Mouse (Mus musculus): ENCODE measurements around the gene Ankrd35.
A peak's percentile ranks its signal among the peaks of the same experiment; 100 is the strongest.
"Not testable (repeated sequence)": the region's sequence is repeated elsewhere in the genome, so short reads cannot be mapped to it uniquely, and the experiment has no call there.

The Ankrd35 gene

GRCm38 (mm10) chr3:96706217-96706616 is 36.3 kb downstream of the Ankrd35 start:
- no peak for DNase-seq (ENCODE audit: low spot score in 2 of 2)

GRCm38 (mm10) chr3:96706984-96707383 is 37.1 kb downstream of the Ankrd35 start:
- no peak for DNase-seq (ENCODE audit: low spot score in 2 of 2)

GRCm38 (mm10) chr3:96707903-96708683 is 38.2 kb downstream of the Ankrd35 start, which contains the start of gene Nudt17:
Gene Nudt17 (minus strand): TSS chr3:96708562.
- peak; percentile 46 to 64 for DNase-seq (ENCODE audit: low spot score in 2 of 2)

DNA sequence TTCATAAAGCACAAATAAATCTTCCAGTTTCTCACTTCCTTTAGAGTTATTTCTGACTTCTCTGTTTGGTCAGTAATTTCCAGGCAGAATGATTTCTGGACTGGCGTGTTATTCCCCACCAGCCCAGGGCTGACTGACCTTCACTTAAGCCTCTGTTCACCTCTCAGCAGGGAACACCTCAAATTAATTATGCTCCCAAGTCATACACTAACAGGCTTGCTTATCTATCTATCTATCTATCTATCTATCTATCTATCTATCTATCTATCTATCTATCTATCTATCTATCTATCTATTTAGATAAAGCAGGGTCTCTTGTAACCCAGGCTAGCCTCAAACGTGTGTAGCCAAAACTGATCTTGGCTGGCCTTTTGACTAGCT is 38.7 kb downstream of the Ankrd35 start:
- no peak for DNase-seq (ENCODE audit: low spot score in 2 of 2)

GRCm38 (mm10) chr3:96714286-96714685 is 44.4 kb downstream of the Ankrd35 start:
- DNase-seq (ENCODE audit: low spot score in 2 of 2), result no peak

GRCm38 (mm10) chr3:96715854-96716253 is 45.9 kb downstream of the Ankrd35 start:
- DNase-seq (ENCODE audit: low spot score in 2 of 2), result no peak

- no peak for DNase-seq (ENCODE audit: low spot score in 2 of 2)
These were observed 49.2 kb downstream of the Ankrd35 start for GRCm38 (mm10) chr3:96719173-96719572.

DNA sequence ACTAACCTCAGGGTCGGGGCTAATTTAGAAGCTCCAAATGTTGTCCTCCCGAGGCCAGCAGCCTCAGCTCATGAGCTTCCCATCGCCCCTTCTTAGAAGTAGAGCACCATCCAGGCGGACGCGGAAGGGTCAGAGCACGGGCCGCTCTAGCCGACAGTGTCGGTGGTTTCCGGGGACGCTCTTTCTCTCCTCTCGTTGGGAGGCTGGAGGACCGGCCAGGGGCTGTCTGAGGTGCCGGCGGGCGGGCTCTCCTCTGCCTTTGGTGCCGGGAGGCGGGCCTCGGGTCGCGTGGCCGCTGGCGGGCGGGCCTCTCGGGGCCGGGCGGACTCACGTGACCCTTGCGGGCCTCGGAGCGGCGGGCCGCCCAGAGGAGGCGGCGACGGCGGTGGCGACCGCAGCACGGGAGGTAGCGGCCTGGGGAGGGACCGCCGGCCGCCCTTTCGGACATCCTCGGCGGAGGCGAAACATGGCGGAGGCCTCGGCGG is 57.5 kb downstream of the Ankrd35 start, which contains the start of the genes Polr3c and Rnf115:
Polr3c (minus strand) TSS at position 286 of the 485 bp plus-strand sequence.
Rnf115 (plus strand) TSS at position 322 of the 485 bp plus-strand sequence.
- peak; percentile 89 to 91 for DNase-seq (ENCODE audit: low spot score in 2 of 2)

DNA sequence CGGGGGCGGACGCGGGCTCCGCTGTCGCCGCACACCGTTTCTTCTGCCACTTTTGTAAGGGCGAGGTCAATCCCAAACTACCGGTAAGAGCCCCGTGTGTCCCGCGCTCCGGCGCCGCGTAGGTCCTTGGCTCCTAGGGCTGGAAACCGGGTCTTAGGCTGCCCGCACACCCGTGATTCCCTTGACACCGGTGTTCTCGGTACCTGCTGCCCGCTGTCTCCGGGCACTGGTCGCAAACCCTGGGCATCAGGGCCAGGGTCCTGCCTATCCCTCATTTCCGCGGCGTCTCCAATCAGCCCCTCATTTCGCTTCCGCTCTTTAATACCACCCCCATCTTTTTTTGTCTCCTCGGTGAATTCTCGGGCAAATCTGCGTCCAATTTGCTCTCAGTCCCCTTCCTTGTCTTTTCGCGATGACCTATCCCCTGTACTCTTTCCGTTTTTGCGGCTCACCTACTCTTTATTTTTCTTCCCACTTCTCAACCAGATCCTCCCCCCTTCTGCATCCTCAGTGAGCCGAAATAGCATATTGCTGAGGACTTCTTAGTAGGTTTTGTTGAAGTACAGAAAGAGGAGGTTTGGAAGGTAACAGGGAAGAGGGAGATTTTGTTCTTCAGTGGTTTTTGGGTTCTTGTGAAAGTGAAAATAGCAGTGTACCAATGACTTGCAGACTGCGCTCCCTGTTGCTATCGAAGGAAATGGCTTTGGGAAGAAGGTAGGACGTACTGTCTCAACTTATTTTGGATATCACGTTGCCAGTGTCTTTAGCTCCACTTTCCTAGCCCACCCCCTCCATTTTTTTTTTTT is 58.1 kb downstream of the Ankrd35 start:
- peak in 1 of 2 experiments; percentile 19 for DNase-seq (ENCODE audit: low spot score in 2 of 2)

DNA sequence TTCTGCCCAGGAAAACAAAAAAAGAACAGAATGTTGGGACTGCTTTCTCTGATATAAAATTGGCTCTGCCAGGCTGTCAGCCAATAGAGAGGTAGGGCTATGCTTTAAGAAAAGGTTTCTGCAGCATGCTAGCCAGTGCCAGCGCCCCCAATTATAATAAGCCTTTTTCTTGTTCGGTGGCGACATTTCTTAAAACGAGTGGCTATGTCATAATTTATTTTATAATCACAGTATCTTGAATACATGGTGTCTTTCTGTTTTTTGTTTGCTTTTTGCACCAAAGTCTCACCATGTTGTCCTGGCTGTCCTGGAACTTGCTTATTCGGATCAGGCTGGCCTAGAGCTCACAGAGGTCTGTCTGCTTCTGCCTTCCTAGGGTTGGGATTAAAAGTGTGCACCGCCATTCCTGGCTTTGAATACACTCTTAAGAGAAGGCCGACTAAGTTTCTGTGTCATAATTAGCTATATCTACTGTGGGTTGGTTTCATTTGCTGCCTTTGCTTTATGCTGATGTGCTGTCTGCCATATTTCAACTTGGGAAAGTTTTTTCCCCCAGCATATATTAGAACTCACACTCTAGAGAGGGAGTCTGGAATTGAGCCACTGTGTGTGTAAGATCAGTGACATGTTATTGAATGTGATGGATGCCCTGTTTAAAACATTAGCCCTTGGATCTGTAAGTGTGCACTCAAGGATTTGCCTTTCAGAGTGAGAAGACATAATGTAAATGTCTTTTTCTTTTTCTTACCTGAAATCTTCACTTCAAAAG is 58.9 kb downstream of the Ankrd35 start:
- DNase-seq (ENCODE audit: low spot score in 2 of 2), result no peak

GRCm38 (mm10) chr3:96729403-96729784 is 59.5 kb downstream of the Ankrd35 start:
- no peak for DNase-seq (ENCODE audit: low spot score in 2 of 2)

- no peak for DNase-seq (ENCODE audit: low spot score in 2 of 2)
These were observed 60.9 kb downstream of the Ankrd35 start for GRCm38 (mm10) chr3:96730785-96731184.

DNA sequence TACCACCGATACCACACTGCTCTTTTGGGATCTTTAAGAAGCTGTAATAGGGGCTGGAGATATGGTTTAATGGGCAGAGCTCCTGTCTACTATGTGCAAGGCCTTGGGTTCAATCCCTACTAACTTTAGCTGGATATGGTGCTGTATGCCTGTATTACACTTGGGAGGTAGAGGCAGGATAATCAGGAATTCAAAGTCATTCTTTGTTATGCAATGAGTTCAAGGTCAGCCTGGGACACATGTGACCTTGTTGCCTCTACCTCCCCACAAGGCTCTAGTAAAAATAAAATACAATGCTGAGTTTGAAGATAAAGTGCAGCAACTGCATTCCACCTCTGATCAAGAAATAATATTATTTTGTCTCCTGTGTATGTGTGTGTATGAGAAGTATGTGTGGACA is 64.1 kb downstream of the Ankrd35 start:
- DNase-seq (ENCODE audit: low spot score in 2 of 2), result no peak

DNA sequence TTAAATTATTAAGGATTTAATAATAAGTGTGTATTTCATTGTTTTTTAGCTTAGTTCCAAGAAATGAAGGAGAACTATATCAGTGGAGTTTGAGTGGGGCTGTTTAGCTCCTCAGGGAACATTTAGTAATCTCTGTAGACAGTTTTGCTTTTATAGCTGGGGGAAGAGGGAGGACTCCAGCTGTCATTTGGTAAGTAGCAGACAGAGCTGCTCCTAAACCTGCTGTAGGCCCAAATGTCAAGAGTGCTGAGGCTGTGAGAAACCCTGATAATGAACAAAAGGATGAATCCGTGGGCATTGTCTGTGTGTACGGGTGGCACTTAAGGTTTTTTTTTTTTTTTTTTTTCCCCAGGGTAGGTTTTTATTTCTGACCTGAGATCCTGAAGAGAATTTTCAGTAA is 65.3 kb downstream of the Ankrd35 start:
- DNase-seq (ENCODE audit: low spot score in 2 of 2), result no peak

GRCm38 (mm10) chr3:96737013-96737740 is 67.2 kb downstream of the Ankrd35 start:
- no peak for DNase-seq (ENCODE audit: low spot score in 2 of 2)

DNA sequence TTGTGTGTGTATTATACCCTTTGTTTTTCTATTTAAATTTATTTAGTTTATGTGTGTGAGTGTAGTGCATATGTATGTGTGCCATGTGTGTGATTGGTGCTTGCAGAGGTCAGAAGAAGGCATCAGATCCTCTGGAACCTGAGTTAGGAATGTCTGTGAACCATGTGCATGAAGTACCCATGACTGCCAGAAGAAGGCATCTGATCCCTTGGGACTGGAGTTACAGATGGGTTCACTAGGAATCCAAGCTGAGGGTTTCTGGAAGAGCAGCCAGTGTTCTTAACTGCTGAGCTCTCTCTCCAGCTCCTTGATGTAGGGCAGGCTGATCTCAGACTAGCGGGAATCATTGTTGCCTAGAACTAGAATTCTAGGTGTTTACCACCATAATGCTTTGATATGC is 68.1 kb downstream of the Ankrd35 start:
- no peak for DNase-seq (ENCODE audit: low spot score in 2 of 2)

DNA sequence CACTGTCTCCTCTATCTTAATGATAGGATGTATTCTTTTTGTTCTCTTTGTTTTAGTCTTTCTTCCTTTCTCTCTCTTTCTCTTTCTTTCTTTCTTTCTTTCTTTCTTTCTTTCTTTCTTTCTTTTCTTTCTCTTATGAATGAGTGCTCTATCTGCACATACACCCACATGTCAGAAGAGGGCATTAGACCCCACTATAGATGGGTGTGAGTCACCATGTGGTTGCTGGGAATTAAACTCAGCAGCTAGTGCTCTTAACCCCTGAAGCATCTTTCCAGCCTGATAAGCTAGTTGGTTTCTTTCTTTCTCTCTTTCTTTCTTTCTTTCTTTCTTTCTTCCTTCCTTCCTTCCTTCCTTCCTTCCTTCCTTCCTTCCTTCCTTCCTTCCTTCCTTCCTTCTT is 70.3 kb downstream of the Ankrd35 start:
- not testable (repeated sequence) for DNase-seq (ENCODE audit: low spot score in 2 of 2)
